Mouse (Mus musculus): ENCODE data around the gene Gpr1. TPM values are rescaled to one million over a fixed set of nuclear protein-coding genes. Genes with fewer than 3 reads are reported as not detected.

The Gpr1 gene
- polyA plus RNA-seq, 1 experiment from 2014 or later, result 0.04 TPM

GRCm38 (mm10) chr1:63204660-63205394 is 9.5 kb downstream of the Gpr1 start:
- Histone ChIP-seq H3K27ac (ENCODE audit: low read length) (no peak overlapping the region), H3K36me3 (ENCODE audit: control insufficient read depth, insufficient read depth) (no peaks in the 10 kb centered on the region), H3K4me3 (ENCODE audit: low read depth, low read length) (no peak overlapping the region), H3K4me2 (ENCODE audit: low read depth, low read length) (no peak overlapping the region), H3K4me1 (ENCODE audit: control insufficient read depth, low read depth, low read length) (no peaks in the 10 kb centered on the region), H3K9ac (ENCODE audit: low read depth, low read length) (no peak overlapping the region), H3K27me3 (ENCODE audit: control insufficient read depth, insufficient read depth, low read depth, low read length) (no peaks in the 10 kb centered on the region), H3K9me3 (replicated peaks; ENCODE audit: control insufficient read depth, low read length) (no peaks in the 10 kb centered on the region)
- no peak for ATAC-seq (ENCODE audit: low read depth)
- 35% methylated on average over 7 of the region's 7 CpGs for WGBS (ENCODE audit: insufficient replicate concordance)

GRCm38 (mm10) chr1:63203950-63204659 is 10.2 kb downstream of the Gpr1 start:
- Histone ChIP-seq H3K9ac (ENCODE audit: low read depth, low read length) (no peak overlapping the region), H3K27ac (ENCODE audit: low read length) (no peak overlapping the region), H3K4me1 (ENCODE audit: control insufficient read depth, low read depth, low read length) (no peaks in the 10 kb centered on the region), H3K27me3 (ENCODE audit: control insufficient read depth, insufficient read depth, low read depth, low read length) (no peaks in the 10 kb centered on the region), H3K36me3 (ENCODE audit: control insufficient read depth, insufficient read depth) (no peaks in the 10 kb centered on the region), H3K4me2 (ENCODE audit: low read depth, low read length) (no peak overlapping the region), H3K4me3 (ENCODE audit: low read depth, low read length) (no peak overlapping the region), H3K9me3 (replicated peaks; ENCODE audit: control insufficient read depth, low read length) (no peaks in the 10 kb centered on the region)
- ATAC-seq (ENCODE audit: low read depth), result no peak
- 21% methylated on average over 7 of the region's 7 CpGs for WGBS (ENCODE audit: insufficient replicate concordance)

- H3K9ac ChIP-seq (ENCODE audit: low read depth, low read length), result no peak overlapping the region
- H3K36me3 ChIP-seq (ENCODE audit: control insufficient read depth, insufficient read depth), result no peaks in the 10 kb centered on the region
- no peak overlapping the region for H3K27ac ChIP-seq (ENCODE audit: low read length)
- no peaks in the 10 kb centered on the region for H3K9me3 ChIP-seq (replicated peaks; ENCODE audit: control insufficient read depth, low read length)
- ATAC-seq (ENCODE audit: low read depth), result no peak
- no peak overlapping the region for H3K4me3 ChIP-seq (ENCODE audit: low read depth, low read length)
- no peaks in the 10 kb centered on the region for H3K27me3 ChIP-seq (ENCODE audit: control insufficient read depth, insufficient read depth, low read depth, low read length)
- WGBS (ENCODE audit: insufficient replicate concordance), result 67% methylated on average over 1 of the region's 1 CpGs
- no peak overlapping the region for H3K4me2 ChIP-seq (ENCODE audit: low read depth, low read length)
- H3K4me1 ChIP-seq (ENCODE audit: control insufficient read depth, low read depth, low read length), result no peaks in the 10 kb centered on the region
Measured at GRCm38 (mm10) chr1:63203471-63203870, 10.9 kb downstream of the Gpr1 start.

- no peaks in the 10 kb centered on the region for H3K4me1 ChIP-seq (ENCODE audit: control insufficient read depth, low read depth, low read length)
- no peak for ATAC-seq (ENCODE audit: low read depth)
- 63% methylated on average over 1 of the region's 1 CpGs for WGBS (ENCODE audit: insufficient replicate concordance)
Measured at GRCm38 (mm10) chr1:63201672-63202071, 12.7 kb downstream of the Gpr1 start.

GRCm38 (mm10) chr1:63200322-63200721 is 14.0 kb downstream of the Gpr1 start:
- H3K36me3 ChIP-seq (ENCODE audit: control insufficient read depth, insufficient read depth), result no peaks in the 10 kb centered on the region
- H3K4me3 ChIP-seq (ENCODE audit: low read depth, low read length), result no peak overlapping the region
- ATAC-seq (ENCODE audit: low read depth), result no peak
- no peaks in the 10 kb centered on the region for H3K9me3 ChIP-seq (replicated peaks; ENCODE audit: control insufficient read depth, low read length)
- no peaks in the 10 kb centered on the region for H3K27me3 ChIP-seq (ENCODE audit: control insufficient read depth, insufficient read depth, low read depth, low read length)
- no peaks in the 10 kb centered on the region for H3K4me1 ChIP-seq (ENCODE audit: control insufficient read depth, low read depth, low read length)
- WGBS (ENCODE audit: insufficient replicate concordance), result 82% methylated on average over 18 of the region's 18 CpGs
- H3K9ac ChIP-seq (ENCODE audit: low read depth, low read length), result no peak overlapping the region
- H3K4me2 ChIP-seq (ENCODE audit: low read depth, low read length), result no peak overlapping the region
- H3K27ac ChIP-seq (ENCODE audit: low read length), result no peak overlapping the region

More at GRCm38 (mm10) chr1:63201672-63202071, 12.7 kb downstream of the Gpr1 start:
- H3K4me2 ChIP-seq (ENCODE audit: low read depth, low read length), result no peak overlapping the region
- no peaks in the 10 kb centered on the region for H3K36me3 ChIP-seq (ENCODE audit: control insufficient read depth, insufficient read depth)
- H3K9ac ChIP-seq (ENCODE audit: low read depth, low read length), result no peak overlapping the region
- no peak overlapping the region for H3K27ac ChIP-seq (ENCODE audit: low read length)
- no peaks in the 10 kb centered on the region for H3K27me3 ChIP-seq (ENCODE audit: control insufficient read depth, insufficient read depth, low read depth, low read length)
- H3K4me3 ChIP-seq (ENCODE audit: low read depth, low read length), result no peak overlapping the region
- no peaks in the 10 kb centered on the region for H3K9me3 ChIP-seq (replicated peaks; ENCODE audit: control insufficient read depth, low read length)

GRCm38 (mm10) chr1:63199387-63199786 is 15.0 kb downstream of the Gpr1 start:
- H3K4me2 ChIP-seq (ENCODE audit: low read depth, low read length), result no peak overlapping the region
- H3K27ac ChIP-seq (ENCODE audit: low read length), result no peak overlapping the region
- no peak for ATAC-seq (ENCODE audit: low read depth)
- 75% methylated on average over 6 of the region's 6 CpGs for WGBS (ENCODE audit: insufficient replicate concordance)
- no peaks in the 10 kb centered on the region for H3K27me3 ChIP-seq (ENCODE audit: control insufficient read depth, insufficient read depth, low read depth, low read length)
- H3K9ac ChIP-seq (ENCODE audit: low read depth, low read length), result no peak overlapping the region
- no peaks in the 10 kb centered on the region for H3K9me3 ChIP-seq (replicated peaks; ENCODE audit: control insufficient read depth, low read length)
- H3K4me3 ChIP-seq (ENCODE audit: low read depth, low read length), result no peak overlapping the region
- H3K36me3 ChIP-seq (ENCODE audit: control insufficient read depth, insufficient read depth), result no peaks in the 10 kb centered on the region
- no peaks in the 10 kb centered on the region for H3K4me1 ChIP-seq (ENCODE audit: control insufficient read depth, low read depth, low read length)

- no peak for ATAC-seq (ENCODE audit: low read depth)
- Histone ChIP-seq H3K36me3 (ENCODE audit: control insufficient read depth, insufficient read depth) (no peaks in the 10 kb centered on the region), H3K4me2 (ENCODE audit: low read depth, low read length) (no peak overlapping the region), H3K9me3 (replicated peaks; ENCODE audit: control insufficient read depth, low read length) (no peaks in the 10 kb centered on the region), H3K9ac (ENCODE audit: low read depth, low read length) (no peak overlapping the region), H3K27me3 (ENCODE audit: control insufficient read depth, insufficient read depth, low read depth, low read length) (no peaks in the 10 kb centered on the region), H3K27ac (ENCODE audit: low read length) (no peak overlapping the region), H3K4me1 (ENCODE audit: control insufficient read depth, low read depth, low read length) (no peaks in the 10 kb centered on the region), H3K4me3 (ENCODE audit: low read depth, low read length) (no peak overlapping the region)
- 33% methylated on average over 5 of the region's 5 CpGs for WGBS (ENCODE audit: insufficient replicate concordance)
Measured at GRCm38 (mm10) chr1:63195848-63196512, 18.4 kb downstream of the Gpr1 start.

GRCm38 (mm10) chr1:63192306-63193065 is 21.9 kb downstream of the Gpr1 start:
- no peak for ATAC-seq (ENCODE audit: low read depth)
- Histone ChIP-seq H3K4me3 (ENCODE audit: low read depth, low read length) (no peak overlapping the region), H3K9ac (ENCODE audit: low read depth, low read length) (no peak overlapping the region), H3K4me2 (ENCODE audit: low read depth, low read length) (no peak overlapping the region), H3K27ac (ENCODE audit: low read length) (no peak overlapping the region), H3K36me3 (ENCODE audit: control insufficient read depth, insufficient read depth) (no peaks in the 10 kb centered on the region), H3K27me3 (ENCODE audit: control insufficient read depth, insufficient read depth, low read depth, low read length) (no peaks in the 10 kb centered on the region), H3K9me3 (replicated peaks; ENCODE audit: control insufficient read depth, low read length) (no peaks in the 10 kb centered on the region), H3K4me1 (ENCODE audit: control insufficient read depth, low read depth, low read length) (no peaks in the 10 kb centered on the region)
- WGBS (ENCODE audit: insufficient replicate concordance), result 64% methylated on average over 11 of the region's 11 CpGs
